ENCODE assay signal across 14 mouse cellular contexts in genomic region chr10:9166017-9166416, GRCm38 (mm10).
DNase-seq lines count a peak whose midpoint lies in the region; ATAC-seq and TF ChIP-seq lines count a peak whose summit lies in the region.
"Had no signal": no experiment of that assay in that cellular context is flagged by ENCODE, and none has a peak within 500 bp of the region (broad histone marks: within the 10 kb centered on the region; RNA-seq: fewer than 3 reads in every experiment).

No protein-coding gene starts in this region.

- H3K36me3 ChIP-seq in forebrain, postnatal 0 days (ENCODE audit: insufficient read depth): no peaks in the 10 kb centered on the region
- no peaks in the 10 kb centered on the region for H3K36me3 ChIP-seq in stomach, embryonic 14.5 days (ENCODE audit: control insufficient read depth, insufficient read depth, low read length)
- H3K36me3 ChIP-seq: limb, embryonic 13.5 days had no signal

- H3K9me3 ChIP-seq in forebrain, postnatal 0 days (ENCODE audit: low read length): no peaks in the 10 kb centered on the region
- H3K9me3 ChIP-seq in stomach, embryonic 14.5 days (ENCODE audit: control insufficient read depth, low read depth, low read length): peaks cover 3% of the 10 kb centered on the region; the same call in 1 of the 2 replicates

- no peaks in the 10 kb centered on the region for H3K4me1 ChIP-seq in forebrain, postnatal 0 days (ENCODE audit: insufficient read depth)
- H3K4me1 ChIP-seq in stomach, embryonic 14.5 days (ENCODE audit: control insufficient read depth, insufficient read depth, low read length): no peaks in the 10 kb centered on the region
- H3K4me1 ChIP-seq: limb, embryonic 13.5 days had no signal

- peak overlapping the region; percentile 27 for H3K4me3 ChIP-seq in forebrain, postnatal 0 days (ENCODE audit: low read depth, low read length)
- H3K4me3 ChIP-seq in stomach, embryonic 14.5 days (ENCODE audit: low read depth, low read length): no peak overlapping the region
- H3K4me3 ChIP-seq: heart, adult 2 months; limb, embryonic 13.5 days had no signal

- no peak for TF ChIP-seq CTCF in forebrain, postnatal 0 days (IDR thresholded peaks at IDR 0.05; ENCODE audit: low read depth)

- ATAC-seq in forebrain, postnatal 0 days: peak; percentile 80
- 0 out of 2 replicates have a peak, but pooled peaks have one; percentile 42 for ATAC-seq in stomach, embryonic 14.5 days (ENCODE audit: insufficient number of reproducible peaks, insufficient read depth, low FRiP score, low read depth)
- ATAC-seq: lung, postnatal 0 days had no signal

- no peaks in the 10 kb centered on the region for H3K27me3 ChIP-seq in forebrain, postnatal 0 days (ENCODE audit: insufficient read depth, low read length)
- no peaks in the 10 kb centered on the region for H3K27me3 ChIP-seq in stomach, embryonic 14.5 days (ENCODE audit: control insufficient read depth, insufficient read depth, low read length)
- H3K27me3 ChIP-seq: limb, embryonic 13.5 days had no signal

- peak overlapping the region; percentile 50 for H3K4me2 ChIP-seq in forebrain, postnatal 0 days (ENCODE audit: low read depth)
- no peak overlapping the region for H3K4me2 ChIP-seq in stomach, embryonic 14.5 days (replicated peaks; ENCODE audit: low read depth, low read length)
- H3K4me2 ChIP-seq: limb, embryonic 13.5 days had no signal

- 19% methylated on average over 12 of the region's 12 CpGs for WGBS in forebrain, postnatal 0 days
- WGBS in stomach, embryonic 14.5 days: 69% methylated on average over 12 of the region's 12 CpGs

- H3K27ac ChIP-seq in forebrain, postnatal 0 days (ENCODE audit: low read depth, low read length): no peak overlapping the region
- H3K27ac ChIP-seq in stomach, embryonic 14.5 days (ENCODE audit: low read length): no peak overlapping the region
- H3K27ac ChIP-seq: heart, adult 2 months; limb, embryonic 13.5 days had no signal

- DNase-seq in right cerebral cortex, adult 2 months (ENCODE audit: low spot score in 2 of 2): peak; percentile 12 to 32
- no peak for DNase-seq in right cerebral cortex, postnatal 4 days
- DNase-seq in forebrain, postnatal 0 days: peak; percentile 61
- peak; percentile 26 to 43 for DNase-seq in layer of hippocampus, postnatal 10 days (ENCODE audit: low spot score in 2 of 2)
- DNase-seq in spleen, adult 12 weeks (ENCODE audit: low spot score): no peak
- DNase-seq in adipocyte (ENCODE audit: low spot score): no peak
- DNase-seq in lung, postnatal 14 days: no peak
- DNase-seq: adrenal gland, adult 2 months; cerebellum, adult 2 months; heart, adult 2 months; kidney, adult 18-20 months had no signal

- peak overlapping the region; percentile 41 for H3K9ac ChIP-seq in forebrain, postnatal 0 days
- H3K9ac ChIP-seq in stomach, embryonic 14.5 days (replicated peaks; ENCODE audit: low read depth, low read length): no peak overlapping the region
- H3K9ac ChIP-seq: limb, embryonic 13.5 days had no signal

Comparison
In these comparisons a context has a peak if more than half of its experiments do, and no peak if none do; other contexts are left out.
1. DNase-seq: peak in right cerebral cortex, adult 2 months (2 of 2), forebrain, postnatal 0 days (single experiment) and layer of hippocampus, postnatal 10 days (2 of 2); none in right cerebral cortex, postnatal 4 days (single experiment), spleen, adult 12 weeks (single experiment), adipocyte (single experiment) and lung, postnatal 14 days (single experiment).